Mouse (Mus musculus) gastrocnemius, adult 2 months (tissue): ENCODE data around the gene Sntb2. TPM values are rescaled to one million over a fixed set of nuclear protein-coding genes. Genes with fewer than 3 reads are reported as not detected.
"Not testable (repeated sequence)": the region's sequence is repeated elsewhere in the genome, so short reads cannot be mapped to it uniquely, and the experiment has no call there.

Experiments used
- DNase-seq: peaks from one replicate; pipeline ENCODE4 v3.0.0; 2022
- H3K27ac ChIP-seq: fragments of 200-600 bp; 2 replicates; pipeline ENCODE4 v1.8.1; 2022; ENCODE audit warnings: mild to moderate bottlenecking
- H3K4me3 ChIP-seq: fragments of 200-600 bp; 2 replicates; pipeline ENCODE4 v1.8.1; 2022; ENCODE audit warnings: mild to moderate bottlenecking, moderate library complexity
- CTCF ChIP-seq: fragments of 200-600 bp; IDR thresholded peaks from 2 replicates; pipeline ENCODE4 v1.8.1; 2022; ENCODE audit warnings: antibody characterized with exemption, mild to moderate bottlenecking, moderate library complexity
- intact Hi-C: fragments of 180-260 bp; cut with DNase I; formaldehyde crosslinking; loops from one replicate; pipeline ENCODE4 v1.15.1; 2025
- total RNA-seq, 2 experiments: library from RNA; stranded (reverse); gene quantifications; 2 replicates each; pipeline ENCODE4 v1.2.3; 2021

Sntb2 gene
- total RNA-seq, 2 experiments from 2014 or later = 3.5 to 5.1 TPM

- intact Hi-C loops = no loop called here
- Histone ChIP-seq H3K4me3 (no peak overlapping the region), H3K27ac (no peak overlapping the region)
- no peak for TF ChIP-seq CTCF
- DNase-seq = no peak
Measured at GRCm38 (mm10) chr8:106959626-106960025, 24.1 kb downstream of the Sntb2 start.

- Histone ChIP-seq H3K27ac (peak overlapping the region; percentile 59), H3K4me3 (no peak overlapping the region)
- intact Hi-C loops = no loop called here
- DNase-seq = no peak
- TF ChIP-seq CTCF = no peak
Measured at GRCm38 (mm10) chr8:106962322-106962721, 26.8 kb downstream of the Sntb2 start.

- no peak for DNase-seq
- intact Hi-C loops = no loop called here
- no peak for TF ChIP-seq CTCF
- Histone ChIP-seq H3K27ac (peak overlapping the region; percentile 59; the same call in 1 of the 2 replicates), H3K4me3 (no peak overlapping the region)
Measured at GRCm38 (mm10) chr8:106963365-106963764, 27.8 kb downstream of the Sntb2 start.

GRCm38 (mm10) chr8:106964573-106964972 is 29.0 kb downstream of the Sntb2 start:
- H3K4me3 ChIP-seq = no peak overlapping the region
- no peak overlapping the region for H3K27ac ChIP-seq
- no peak for TF ChIP-seq CTCF
- no peak for DNase-seq
- intact Hi-C loops = no loop called here

GRCm38 (mm10) chr8:106969964-106970363 is 34.4 kb downstream of the Sntb2 start:
- TF ChIP-seq CTCF = no peak
- intact Hi-C loops = no loop called here
- Histone ChIP-seq H3K27ac (peak overlapping the region; percentile 24), H3K4me3 (no peak overlapping the region)
- DNase-seq = no peak

- intact Hi-C loops = no loop called here
Measured at GRCm38 (mm10) chr8:106971916-106972315, 36.4 kb downstream of the Sntb2 start.

GRCm38 (mm10) chr8:106972538-106973264 is 37.2 kb downstream of the Sntb2 start:
- no peak for TF ChIP-seq CTCF

More at GRCm38 (mm10) chr8:106971916-106972315, 36.4 kb downstream of the Sntb2 start:
- DNase-seq = no peak
- 0 out of 2 replicates have a peak overlapping the region, but pooled peaks have one; percentile 2 for H3K4me3 ChIP-seq
- peak overlapping the region; percentile 76 for H3K27ac ChIP-seq
- TF ChIP-seq CTCF = no peak

GRCm38 (mm10) chr8:106973526-106973925 is 38.0 kb downstream of the Sntb2 start:
- DNase-seq, H3K27ac ChIP-seq, intact Hi-C loops, H3K4me3 ChIP-seq: not testable (repeated sequence)

More at GRCm38 (mm10) chr8:106972538-106973264, 37.2 kb downstream of the Sntb2 start:
- H3K27ac ChIP-seq = peak overlapping the region; percentile 76
- no peak for DNase-seq
- intact Hi-C loops = no loop called here
- H3K4me3 ChIP-seq = 0 out of 2 replicates have a peak overlapping the region, but pooled peaks have one; percentile 2

GRCm38 (mm10) chr8:106974754-106975153 is 39.2 kb downstream of the Sntb2 start:
- intact Hi-C loops = no loop called here

GRCm38 (mm10) chr8:106975764-106976163 is 40.2 kb downstream of the Sntb2 start:
- no peak for DNase-seq
- no peak overlapping the region for H3K4me3 ChIP-seq
- TF ChIP-seq CTCF = no peak
- intact Hi-C loops = no loop called here
- H3K27ac ChIP-seq = no peak overlapping the region

More at GRCm38 (mm10) chr8:106974754-106975153, 39.2 kb downstream of the Sntb2 start:
- no peak overlapping the region for H3K27ac ChIP-seq
- no peak for DNase-seq
- no peak overlapping the region for H3K4me3 ChIP-seq
- no peak for TF ChIP-seq CTCF

GRCm38 (mm10) chr8:106976436-106976835 is 40.9 kb downstream of the Sntb2 start:
- no peak overlapping the region for H3K4me3 ChIP-seq
- TF ChIP-seq CTCF = no peak
- no peak overlapping the region for H3K27ac ChIP-seq
- DNase-seq = no peak
- intact Hi-C loops = no loop called here

GRCm38 (mm10) chr8:106978755-106979251 is 43.3 kb downstream of the Sntb2 start:
- peak overlapping the region; percentile 31; the same call in 1 of the 2 replicates for H3K27ac ChIP-seq
- no peak overlapping the region for H3K4me3 ChIP-seq
- TF ChIP-seq CTCF = no peak
- intact Hi-C loops = no loop called here
- DNase-seq = peak; percentile 30

- no peak for TF ChIP-seq CTCF
- Histone ChIP-seq H3K27ac (no peak overlapping the region), H3K4me3 (no peak overlapping the region)
- DNase-seq = no peak
- intact Hi-C loops = no loop called here
Measured at GRCm38 (mm10) chr8:106985404-106985821, 49.9 kb downstream of the Sntb2 start.
